Mouse (Mus musculus): Measurements from ENCODE around the gene Epb42. TPM values are rescaled to one million over a fixed set of nuclear protein-coding genes. Genes with fewer than 3 reads are reported as not detected.
"Not testable (repeated sequence)": the region's sequence is repeated elsewhere in the genome, so short reads cannot be mapped to it uniquely, and the experiment has no call there.

Epb42 gene
- total and polyA plus RNA-seq, 3 experiments = 1.1 to 88.7 (median 6.2) TPM

DNA sequence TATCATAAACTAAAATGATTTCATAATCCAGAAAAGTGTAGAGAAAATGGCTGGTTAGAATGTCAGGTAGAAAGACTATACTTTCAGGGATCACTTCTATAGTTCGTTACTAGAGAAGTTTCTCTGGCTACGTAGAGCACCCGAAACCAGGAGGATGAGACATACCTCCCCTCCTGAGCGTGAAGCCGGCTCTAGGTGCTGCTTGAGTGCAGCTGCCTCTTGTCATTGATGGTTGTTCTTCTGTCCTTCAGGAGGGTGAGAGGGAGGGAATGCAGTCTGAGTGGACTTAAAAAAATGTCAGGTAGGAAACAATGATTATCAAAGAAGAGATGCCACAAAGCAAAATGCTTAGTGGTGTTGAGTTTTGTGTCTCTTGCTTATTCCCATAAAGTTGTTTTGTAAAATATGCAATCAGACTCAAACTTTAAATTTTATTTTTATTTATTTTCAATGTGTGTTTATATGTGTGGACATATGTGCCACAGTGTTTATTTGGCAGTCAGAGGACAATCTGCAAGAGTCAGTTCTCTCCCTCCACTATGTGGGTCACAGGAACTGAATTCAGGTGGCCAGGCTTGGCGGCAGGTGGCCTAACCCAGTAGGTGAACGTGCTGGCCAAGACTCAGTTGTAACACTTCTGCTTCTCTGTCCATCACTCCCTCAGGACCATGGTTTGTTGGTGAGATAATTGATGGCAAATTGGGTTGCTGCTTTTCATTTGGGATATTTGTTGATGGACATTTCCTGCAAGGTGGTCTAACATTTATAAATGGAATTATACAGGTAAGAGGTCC is 32.7 kb downstream of the Epb42 start:
- no peaks in the 10 kb centered on the region for H3K27me3 ChIP-seq (ENCODE audit: insufficient read depth, low read length)
- peaks cover 9% of the 10 kb centered on the region for H3K4me1 ChIP-seq (ENCODE audit: insufficient read depth, low read depth, low read length)
- H3K9me3 ChIP-seq (replicated peaks) = no peaks in the 10 kb centered on the region
- DNase-seq (ENCODE audit: low spot score) (no peak), ATAC-seq (ENCODE audit: extremely low read depth, insufficient number of reproducible peaks, low FRiP score, poor library complexity, severe bottlenecking) (no peak)
- no peak overlapping the region for H3K4me3 ChIP-seq (ENCODE audit: low read depth, low read length)
- H3K36me3 ChIP-seq (replicated peaks) = peaks cover 39% of the 10 kb centered on the region
- TF ChIP-seq GATA2 (IDR thresholded peaks at IDR 0.05; ENCODE audit: borderline replicate concordance, low read depth, low read length) (no peak), POLR2AphosphoS5 (IDR thresholded peaks at IDR 0.05; ENCODE audit: insufficient replicate concordance, low read depth, low read length) (no peak), CTCF (IDR thresholded peaks at IDR 0.05; ENCODE audit: low read depth, low read length) (no peak), TAL1 (conservative IDR thresholded peaks at IDR 0.05; ENCODE audit: low read depth, low read length) (no peak)

- Histone ChIP-seq H3K9me3 (replicated peaks) (no peaks in the 10 kb centered on the region), H3K36me3 (replicated peaks) (peaks cover 42% of the 10 kb centered on the region), H3K4me3 (ENCODE audit: low read depth, low read length) (no peak overlapping the region), H3K27me3 (ENCODE audit: insufficient read depth, low read length) (no peaks in the 10 kb centered on the region), H3K4me1 (ENCODE audit: insufficient read depth, low read depth, low read length) (peaks cover 4% of the 10 kb centered on the region)
- DNase-seq (ENCODE audit: low spot score) (no peak), ATAC-seq (ENCODE audit: extremely low read depth, insufficient number of reproducible peaks, low FRiP score, poor library complexity, severe bottlenecking) (no peak)
- TF ChIP-seq TAL1 (conservative IDR thresholded peaks at IDR 0.05; ENCODE audit: low read depth, low read length) (no peak), CTCF (IDR thresholded peaks at IDR 0.05; ENCODE audit: low read depth, low read length) (no peak), GATA1 (IDR thresholded peaks at IDR 0.05; ENCODE audit: borderline replicate concordance, low read length) (no peak), POLR2AphosphoS5 (IDR thresholded peaks at IDR 0.05; ENCODE audit: insufficient replicate concordance, low read depth, low read length) (no peak), GATA2 (IDR thresholded peaks at IDR 0.05; ENCODE audit: borderline replicate concordance, low read depth, low read length) (no peak)
Measured at GRCm38 (mm10) chr2:121003586-121003985, 33.3 kb downstream of the Epb42 start.

DNA sequence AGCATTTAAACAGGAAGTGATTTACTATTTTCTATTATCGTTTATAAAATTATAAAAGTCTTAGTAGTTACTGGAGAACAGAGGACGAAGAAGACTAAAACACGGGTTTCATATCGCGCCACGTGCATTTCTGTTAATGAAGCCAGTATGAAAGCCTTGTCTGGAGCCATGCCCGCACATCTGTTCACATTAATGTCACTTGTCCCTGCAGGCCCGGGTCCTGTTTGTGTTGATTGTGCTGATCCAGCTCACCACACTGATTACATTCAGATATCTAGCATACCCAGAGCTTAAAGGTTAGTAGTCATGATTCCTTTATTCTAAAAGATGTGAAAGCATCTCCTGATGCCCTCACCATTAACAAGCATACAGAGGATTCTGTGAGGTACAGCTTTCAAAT is 38.0 kb downstream of the Epb42 start:
- ATAC-seq (ENCODE audit: extremely low read depth, insufficient number of reproducible peaks, low FRiP score, poor library complexity, severe bottlenecking) (no peak), DNase-seq (ENCODE audit: low spot score) (no peak)
- no peaks in the 10 kb centered on the region for H3K4me1 ChIP-seq (ENCODE audit: insufficient read depth, low read depth, low read length)
- H3K4me3 ChIP-seq (ENCODE audit: low read depth, low read length) = no peak overlapping the region
- no peaks in the 10 kb centered on the region for H3K9me3 ChIP-seq (replicated peaks)
- H3K36me3 ChIP-seq (replicated peaks) = peaks cover 42% of the 10 kb centered on the region
- H3K27me3 ChIP-seq (ENCODE audit: insufficient read depth, low read length) = no peaks in the 10 kb centered on the region
- TF ChIP-seq TAL1 (conservative IDR thresholded peaks at IDR 0.05; ENCODE audit: low read depth, low read length) = no peak
- no peak for TF ChIP-seq CTCF (IDR thresholded peaks at IDR 0.05; ENCODE audit: low read depth, low read length)
- no peak for TF ChIP-seq GATA2 (IDR thresholded peaks at IDR 0.05; ENCODE audit: borderline replicate concordance, low read depth, low read length)
- no peak for TF ChIP-seq GATA1 (IDR thresholded peaks at IDR 0.05; ENCODE audit: borderline replicate concordance, low read length)
- TF ChIP-seq POLR2AphosphoS5 (IDR thresholded peaks at IDR 0.05; ENCODE audit: insufficient replicate concordance, low read depth, low read length) = no peak

GRCm38 (mm10) chr2:120996607-120997006 is 40.3 kb downstream of the Epb42 start:
- ATAC-seq (ENCODE audit: extremely low read depth, insufficient number of reproducible peaks, low FRiP score, poor library complexity, severe bottlenecking); H3K4me1 ChIP-seq (ENCODE audit: insufficient read depth, low read depth, low read length): not testable (repeated sequence)

DNA sequence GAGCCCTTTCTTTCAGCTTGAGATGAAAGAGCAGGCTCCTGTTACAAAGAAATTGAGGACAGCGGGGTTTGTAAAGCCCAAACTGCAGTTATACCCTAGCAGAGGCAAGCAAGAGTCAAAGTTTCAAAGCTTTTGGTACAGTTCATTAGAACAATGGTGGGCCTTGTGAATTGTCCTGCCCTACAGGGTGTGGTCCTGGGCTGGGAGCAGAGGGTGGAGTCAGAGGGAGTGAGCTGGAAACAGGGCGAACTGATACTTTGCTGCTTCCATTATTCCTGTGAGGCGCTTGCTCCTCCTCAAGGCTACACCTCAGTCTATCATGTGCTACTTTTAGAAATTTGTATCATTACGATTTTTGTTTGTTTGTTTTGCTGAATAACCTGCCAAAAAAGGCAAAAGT is 45.7 kb downstream of the Epb42 start:
- TF ChIP-seq TAL1 (conservative IDR thresholded peaks at IDR 0.05; ENCODE audit: low read depth, low read length) (no peak), GATA2 (IDR thresholded peaks at IDR 0.05; ENCODE audit: borderline replicate concordance, low read depth, low read length) (no peak), CTCF (IDR thresholded peaks at IDR 0.05; ENCODE audit: low read depth, low read length) (no peak), GATA1 (IDR thresholded peaks at IDR 0.05; ENCODE audit: borderline replicate concordance, low read length) (no peak), POLR2AphosphoS5 (IDR thresholded peaks at IDR 0.05; ENCODE audit: insufficient replicate concordance, low read depth, low read length) (no peak)
- no peak for ATAC-seq (ENCODE audit: extremely low read depth, insufficient number of reproducible peaks, low FRiP score, poor library complexity, severe bottlenecking)
- H3K4me3 ChIP-seq (ENCODE audit: low read depth, low read length) = no peak overlapping the region

More at GRCm38 (mm10) chr2:120996607-120997006, 40.3 kb downstream of the Epb42 start:
- not testable (repeated sequence) for H3K27me3 ChIP-seq (ENCODE audit: insufficient read depth, low read length); H3K9me3 ChIP-seq (replicated peaks); DNase-seq (ENCODE audit: low spot score); H3K4me3 ChIP-seq (ENCODE audit: low read depth, low read length)
- peaks cover 42% of the 10 kb centered on the region for H3K36me3 ChIP-seq (replicated peaks)

GRCm38 (mm10) chr2:120985241-120985640 is 51.6 kb downstream of the Epb42 start:
- no peak for DNase-seq (ENCODE audit: low spot score)
- no peaks in the 10 kb centered on the region for H3K9me3 ChIP-seq (replicated peaks)
- no peaks in the 10 kb centered on the region for H3K4me1 ChIP-seq (ENCODE audit: insufficient read depth, low read depth, low read length)
- TF ChIP-seq GATA2 (IDR thresholded peaks at IDR 0.05; ENCODE audit: borderline replicate concordance, low read depth, low read length) (no peak), TAL1 (conservative IDR thresholded peaks at IDR 0.05; ENCODE audit: low read depth, low read length) (no peak), CTCF (IDR thresholded peaks at IDR 0.05; ENCODE audit: low read depth, low read length) (no peak), GATA1 (IDR thresholded peaks at IDR 0.05; ENCODE audit: borderline replicate concordance, low read length) (no peak), POLR2AphosphoS5 (IDR thresholded peaks at IDR 0.05; ENCODE audit: insufficient replicate concordance, low read depth, low read length) (no peak)
- ATAC-seq (ENCODE audit: extremely low read depth, insufficient number of reproducible peaks, low FRiP score, poor library complexity, severe bottlenecking) = no peak
- H3K4me3 ChIP-seq (ENCODE audit: low read depth, low read length) = no peak overlapping the region
- no peaks in the 10 kb centered on the region for H3K27me3 ChIP-seq (ENCODE audit: insufficient read depth, low read length)
- peaks cover 40% of the 10 kb centered on the region for H3K36me3 ChIP-seq (replicated peaks)

More for the DNA sequence above, 45.7 kb downstream of the Epb42 start:
- Histone ChIP-seq H3K9me3 (replicated peaks) (no peaks in the 10 kb centered on the region), H3K27me3 (ENCODE audit: insufficient read depth, low read length) (no peaks in the 10 kb centered on the region), H3K4me1 (ENCODE audit: insufficient read depth, low read depth, low read length) (peaks cover 4% of the 10 kb centered on the region; the same call in 1 of the 2 replicates), H3K36me3 (replicated peaks) (peaks cover 37% of the 10 kb centered on the region)
- no peak for DNase-seq (ENCODE audit: low spot score)
